ENCODE assay signal across 9 mouse cellular contexts in the genomic region with DNA sequence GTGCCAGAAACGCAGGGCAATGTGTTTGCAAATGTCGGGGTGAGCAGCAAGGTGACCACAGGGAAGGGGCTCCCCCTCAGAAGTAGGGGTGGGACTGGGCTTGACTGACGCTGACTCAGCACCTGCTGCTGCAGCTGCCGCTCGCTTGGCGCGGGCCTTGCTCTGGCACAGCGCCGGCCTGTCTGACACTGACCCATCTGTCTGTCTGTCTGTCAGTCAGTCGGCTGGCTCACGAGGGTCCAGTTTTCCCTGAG. TPM values are rescaled to one million over a fixed set of nuclear protein-coding genes. Genes with fewer than 3 reads are reported as not detected.
DNase-seq lines count a peak whose midpoint lies in the region; ATAC-seq and TF ChIP-seq lines count a peak whose summit lies in the region.
"Had no signal": no experiment of that assay in that cellular context is flagged by ENCODE, and none has a peak within 500 bp of the region (broad histone marks: within the 10 kb centered on the region; RNA-seq: fewer than 3 reads in every experiment).

No protein-coding gene starts in this region.

- peak overlapping the region; percentile 71 for H3K9ac ChIP-seq in hindbrain, postnatal 0 days (replicated peaks; ENCODE audit: low read length)
- peak overlapping the region; percentile 68 for H3K9ac ChIP-seq in midbrain, postnatal 0 days (replicated peaks; ENCODE audit: low read length, poor library complexity, severe bottlenecking)

- peaks cover 33% of the 10 kb centered on the region for H3K4me1 ChIP-seq in hindbrain, postnatal 0 days (ENCODE audit: insufficient read depth, low read length)
- peaks cover 10% of the 10 kb centered on the region; the same call in 1 of the 2 replicates for H3K4me1 ChIP-seq in midbrain, postnatal 0 days (ENCODE audit: insufficient read depth, low read length)

- 2% methylated on average over 11 of the region's 11 CpGs for WGBS in hindbrain, postnatal 0 days
- under 1% methylated on average over 11 of the region's 11 CpGs for WGBS in midbrain, postnatal 0 days

- no peaks in the 10 kb centered on the region for H3K36me3 ChIP-seq in hindbrain, postnatal 0 days (ENCODE audit: insufficient read depth, low read length)
- 0 out of 2 replicates have a peak, but pooled peaks cover 6% of the 10 kb centered on the region for H3K36me3 ChIP-seq in midbrain, postnatal 0 days (ENCODE audit: insufficient read depth, low read length)

- DNase-seq in gastrocnemius, adult 2 months = peak; percentile 69
- no peak for DNase-seq in gastrocnemius, postnatal 36 days
- peak; percentile 74 for DNase-seq in right cerebral cortex, postnatal 4 days
- no peak for DNase-seq in right cerebral cortex, postnatal 25 days
- DNase-seq in hindbrain, postnatal 0 days (ENCODE audit: low spot score) = peak; percentile 75
- DNase-seq in midbrain, postnatal 0 days (ENCODE audit: low spot score) = no peak
- no peak for DNase-seq in ovary, postnatal 36 days (ENCODE audit: low spot score)
- no peak for DNase-seq in urinary bladder, postnatal 4 days (ENCODE audit: low spot score in 2 of 2)

- H3K27ac ChIP-seq in gastrocnemius, adult 2 months = no peak overlapping the region
- peak overlapping the region; percentile 92 for H3K27ac ChIP-seq in hindbrain, postnatal 0 days
- peak overlapping the region; percentile 90 for H3K27ac ChIP-seq in midbrain, postnatal 0 days (ENCODE audit: low read depth, low read length)

- no peak for TF ChIP-seq CTCF in gastrocnemius, adult 2 months (IDR thresholded peaks at IDR 0.05)
- no peak for TF ChIP-seq CTCF in hindbrain, postnatal 0 days (IDR thresholded peaks at IDR 0.05; ENCODE audit: low read depth)
- no peak for TF ChIP-seq CTCF in midbrain, postnatal 0 days (IDR thresholded peaks at IDR 0.05)

- H3K4me2 ChIP-seq in hindbrain, postnatal 0 days (ENCODE audit: low read depth, low read length) = peak overlapping the region; percentile 95
- H3K4me2 ChIP-seq in midbrain, postnatal 0 days (ENCODE audit: low read depth, low read length, poor library complexity, severe bottlenecking) = peak overlapping the region; percentile 96

- ATAC-seq in hindbrain, postnatal 0 days = peak; percentile 22; the same call in 1 of the 2 replicates
- ATAC-seq in midbrain, postnatal 0 days (ENCODE audit: low FRiP score) = peak; percentile 14

- intact Hi-C loops in gastrocnemius, adult 2 months (cut with DNase I) = loop anchor here (5.0 kb wide), 1 partner anchor 118 kb away; the partner anchor contains the start of gene Senp3
- intact Hi-C loops in gastrocnemius, postnatal 36 days (cut with DNase I) = loop anchor here (5.0 kb wide), 3 partner anchors 37 to 77 kb away; partner anchors contain the start of genes Nlgn2, Slc35g3, Tmem256 and Tmem95

- H3K9me3 ChIP-seq in hindbrain, postnatal 0 days (ENCODE audit: low read length) = no peaks in the 10 kb centered on the region
- no peaks in the 10 kb centered on the region for H3K9me3 ChIP-seq in midbrain, postnatal 0 days (ENCODE audit: low read length)

- H3K4me3 ChIP-seq in gastrocnemius, adult 2 months = peak overlapping the region; percentile 78
- peak overlapping the region; percentile 60 for H3K4me3 ChIP-seq in hindbrain, postnatal 0 days (ENCODE audit: low read length)
- peak overlapping the region; percentile 49 for H3K4me3 ChIP-seq in midbrain, postnatal 0 days (ENCODE audit: low read depth, low read length)

- peaks cover 8% of the 10 kb centered on the region for H3K27me3 ChIP-seq in hindbrain, postnatal 0 days (ENCODE audit: insufficient read depth, low read length)
- H3K27me3 ChIP-seq in midbrain, postnatal 0 days (ENCODE audit: insufficient read depth, low read length) = peaks cover under 1% of the 10 kb centered on the region; the same call in 1 of the 2 replicates

RNA-seq across cellular contexts. Expression of gene Fgf11, which starts 1.6 kb away (rescaled TPM):
- 1 to 10 TPM; 3.9 to 4.7 TPM for total RNA-seq in gastrocnemius, adult 2 months (2021)
- 1 to 10 TPM; 4.6 to 4.8 TPM for total RNA-seq in gastrocnemius, postnatal 36 days (2021)
- total RNA-seq in hindbrain, postnatal 0 days (2014; rRNA removed) = 19.1 and 19.2 TPM in 2 replicates
- 3.8 and 4.4 TPM in 2 replicates for polyA plus RNA-seq in hindbrain, postnatal 0 days (2015; fragmentation: Nextera tagmentation; extraction: Ambion mirVana)
- total RNA-seq in midbrain, postnatal 0 days (2014; rRNA removed) = 12.7 and 16.4 TPM in 2 replicates
- polyA plus RNA-seq in midbrain, postnatal 0 days (2015; fragmentation: Nextera tagmentation; extraction: Ambion mirVana) = 2.6 and 2.8 TPM in 2 replicates

RNA-seq across cellular contexts. Expression of gene Chrnb1, which starts 4.3 kb away (rescaled TPM):
- 10 to 100 TPM; 23.2 to 26.3 TPM for total RNA-seq in gastrocnemius, adult 2 months (2021)
- 10 to 100 TPM; 29.2 to 33.1 TPM for total RNA-seq in gastrocnemius, postnatal 36 days (2021)
- total RNA-seq in hindbrain, postnatal 0 days (2014; rRNA removed) = 1.5 TPM in 1 of 2 replicates, not detected in the other
- 0.85 and 1.5 TPM in 2 replicates for polyA plus RNA-seq in hindbrain, postnatal 0 days (2015; fragmentation: Nextera tagmentation; extraction: Ambion mirVana)
- total RNA-seq in midbrain, postnatal 0 days (2014; rRNA removed) = 1.5 and 1.6 TPM in 2 replicates
- polyA plus RNA-seq in midbrain, postnatal 0 days (2015; fragmentation: Nextera tagmentation; extraction: Ambion mirVana) = 1.1 TPM in 2 replicates

RNA-seq across cellular contexts. Expression of gene Tmem102, which starts 5.4 kb away (rescaled TPM):
- under 1 TPM; 0.20 to 0.41 TPM for total RNA-seq in gastrocnemius, adult 2 months (2021)
- under 1 TPM; 0.12 to 0.20 TPM for total RNA-seq in gastrocnemius, postnatal 36 days (2021)
- total RNA-seq in hindbrain, postnatal 0 days (2014; rRNA removed) = 0.16 and 0.72 TPM in 2 replicates
- polyA plus RNA-seq in hindbrain, postnatal 0 days (2015; fragmentation: Nextera tagmentation; extraction: Ambion mirVana) = 1.1 and 1.5 TPM in 2 replicates
- 0.16 TPM in 1 of 2 replicates, not detected in the other for total RNA-seq in midbrain, postnatal 0 days (2014; rRNA removed)
- polyA plus RNA-seq in midbrain, postnatal 0 days (2015; fragmentation: Nextera tagmentation; extraction: Ambion mirVana) = 0.80 and 0.94 TPM in 2 replicates

RNA-seq across cellular contexts. Expression of gene Gm39566, which starts 15.0 kb away (rescaled TPM):
- not detected for total RNA-seq in gastrocnemius, adult 2 months (2021)
- total RNA-seq in gastrocnemius, postnatal 36 days (2021) = not detected
- total RNA-seq in hindbrain, postnatal 0 days (2014; rRNA removed) = not detected in 2 replicates
- not detected in 2 replicates for polyA plus RNA-seq in hindbrain, postnatal 0 days (2015; fragmentation: Nextera tagmentation; extraction: Ambion mirVana)
- total RNA-seq in midbrain, postnatal 0 days (2014; rRNA removed) = not detected in 2 replicates
- not detected in 2 replicates for polyA plus RNA-seq in midbrain, postnatal 0 days (2015; fragmentation: Nextera tagmentation; extraction: Ambion mirVana)
- total RNA-seq: heart, postnatal 14 days had no signal

RNA-seq across cellular contexts. Expression of gene Spem2, which starts 18.2 kb away (rescaled TPM):
- not detected for total RNA-seq in gastrocnemius, adult 2 months (2021)
- total RNA-seq in gastrocnemius, postnatal 36 days (2021) = not detected
- not detected in 2 replicates for total RNA-seq in hindbrain, postnatal 0 days (2014; rRNA removed)
- polyA plus RNA-seq in hindbrain, postnatal 0 days (2015; fragmentation: Nextera tagmentation; extraction: Ambion mirVana) = not detected in 2 replicates
- not detected in 2 replicates for total RNA-seq in midbrain, postnatal 0 days (2014; rRNA removed)
- not detected in 2 replicates for polyA plus RNA-seq in midbrain, postnatal 0 days (2015; fragmentation: Nextera tagmentation; extraction: Ambion mirVana)
- total RNA-seq: heart, postnatal 14 days had no signal

Comparison
In these comparisons a context has a peak if more than half of its experiments do, and no peak if none do; other contexts are left out.
1. DNase-seq: peak in gastrocnemius, adult 2 months (single experiment), right cerebral cortex, postnatal 4 days (single experiment) and hindbrain, postnatal 0 days (single experiment); none in gastrocnemius, postnatal 36 days (0 of 2), right cerebral cortex, postnatal 25 days (single experiment), midbrain, postnatal 0 days (single experiment), ovary, postnatal 36 days (single experiment) and urinary bladder, postnatal 4 days (0 of 2).
2. Peak in every context shown above with its lines, with median percentiles within 50 percentile points of each other: H3K4me3 ChIP-seq.